Mouse (Mus musculus) ES-Bruce4 (cell line): ENCODE data around the gene Kdm5b.

Experiments
- CTCF ChIP-seq: IDR thresholded peaks from one replicate; pipeline ENCODE4 v1.8.1; 2011; ENCODE audit warnings: low read depth, low read length
- POLR2A ChIP-seq: IDR thresholded peaks from one replicate; pipeline ENCODE4 v1.8.1; 2011; ENCODE audit warnings: low read length; ENCODE audit not compliant: insufficient read depth

DNA sequence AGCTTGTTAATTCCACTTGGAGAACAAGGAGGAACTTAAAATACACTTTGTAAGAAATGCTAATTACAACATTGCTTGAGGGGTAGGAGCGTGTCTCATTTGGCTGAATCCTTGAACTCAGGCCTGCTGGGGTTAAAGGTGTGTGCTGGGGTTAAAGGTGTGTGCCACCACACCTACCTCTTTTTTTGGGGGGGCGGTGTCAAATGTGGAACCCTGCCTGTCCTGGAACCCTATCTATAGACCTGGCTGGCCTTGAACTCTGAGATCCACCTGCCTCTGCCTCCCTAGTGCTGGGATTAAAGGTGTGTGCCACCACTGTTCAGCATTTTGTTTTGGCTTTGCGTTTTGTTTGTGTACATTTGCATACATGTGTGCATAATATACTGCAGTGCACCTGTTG, 3.8 kb downstream of the Kdm5b start:
- no peak for TF ChIP-seq CTCF
- no peak for TF ChIP-seq POLR2A
